Mouse (Mus musculus): Measurements from ENCODE around the gene Usf2. TPM values are rescaled to one million over a fixed set of nuclear protein-coding genes. Genes with fewer than 3 reads are reported as not detected.
"Not testable (repeated sequence)": the region's sequence is repeated elsewhere in the genome, so short reads cannot be mapped to it uniquely, and the experiment has no call there.

Usf2 gene
- polyA plus RNA-seq, 1 experiment from 2014 or later = 21.1 TPM

DNA sequence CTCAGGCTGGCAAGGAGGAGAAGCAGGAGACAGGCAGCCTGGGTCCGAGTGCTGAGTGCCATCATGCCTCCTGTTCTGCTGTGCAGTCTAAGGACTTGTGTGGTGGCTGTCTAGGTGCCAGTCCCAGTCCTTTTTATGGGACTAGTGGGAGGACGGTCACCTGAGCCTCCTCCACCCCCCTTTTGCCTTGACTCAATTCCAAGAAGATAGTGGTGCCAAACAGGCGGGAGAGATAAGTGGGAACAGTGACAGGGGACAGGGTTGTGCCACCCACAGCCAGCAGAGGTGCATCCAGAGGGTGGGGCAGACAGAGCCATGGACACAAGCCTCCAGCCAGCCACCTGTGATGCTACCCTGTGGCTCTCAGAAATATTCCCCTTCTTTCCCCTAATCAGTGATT lies 32.5 kb downstream of the Usf2 start:
- no peaks in the 10 kb centered on the region for H3K4me1 ChIP-seq (ENCODE audit: insufficient read depth, low read depth, low read length)
- no peaks in the 10 kb centered on the region for H3K9me3 ChIP-seq (ENCODE audit: low read length)
- no peak overlapping the region for H3K9ac ChIP-seq (replicated peaks; ENCODE audit: low read depth)
- no peaks in the 10 kb centered on the region for H3K36me3 ChIP-seq (ENCODE audit: insufficient read depth, low read length)
- no peak overlapping the region for H3K27ac ChIP-seq (ENCODE audit: low read length)
- H3K4me2 ChIP-seq (replicated peaks; ENCODE audit: low read depth, low read length) = no peak overlapping the region
- WGBS = 37% methylated on average over 3 of the region's 3 CpGs
- ATAC-seq (no peak), DNase-seq (ENCODE audit: low spot score) (no peak)
- no peak for TF ChIP-seq CTCF (IDR thresholded peaks at IDR 0.05)
- no peak for TF ChIP-seq EP300 (IDR thresholded peaks at IDR 0.05)
- no peaks in the 10 kb centered on the region for H3K27me3 ChIP-seq (replicated peaks; ENCODE audit: insufficient read depth, low read length)
- H3K4me3 ChIP-seq (ENCODE audit: low read depth, low read length) = no peak overlapping the region

DNA sequence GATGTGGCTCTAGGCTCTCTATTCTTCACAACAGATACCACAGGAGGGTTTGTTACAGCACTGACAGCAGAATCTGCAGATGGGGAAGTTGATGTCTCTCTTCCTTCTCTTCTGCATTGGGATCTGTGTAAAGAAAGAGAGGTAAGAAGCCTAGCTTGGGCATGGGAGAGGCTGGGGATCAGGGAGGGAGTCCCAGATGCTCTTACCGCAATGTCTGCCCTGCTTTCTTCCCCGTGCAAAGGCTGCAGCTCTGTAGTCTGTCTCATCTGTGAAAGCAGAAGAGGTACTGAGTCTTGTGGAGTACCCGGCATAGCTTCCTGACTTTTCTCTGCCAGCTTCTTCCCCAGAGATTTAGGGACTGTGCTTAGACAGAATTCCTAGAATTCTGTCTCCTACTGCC lies 34.1 kb downstream of the Usf2 start:
- H3K9ac ChIP-seq (replicated peaks; ENCODE audit: low read depth); H3K27me3 ChIP-seq (replicated peaks; ENCODE audit: insufficient read depth, low read length); H3K4me3 ChIP-seq (ENCODE audit: low read depth, low read length); DNase-seq (ENCODE audit: low spot score); H3K27ac ChIP-seq (ENCODE audit: low read length); H3K4me2 ChIP-seq (replicated peaks; ENCODE audit: low read depth, low read length); ATAC-seq; H3K36me3 ChIP-seq (ENCODE audit: insufficient read depth, low read length); H3K9me3 ChIP-seq (ENCODE audit: low read length); H3K4me1 ChIP-seq (ENCODE audit: insufficient read depth, low read depth, low read length): not testable (repeated sequence)
- 27% methylated on average over 3 of the region's 3 CpGs for WGBS

DNA sequence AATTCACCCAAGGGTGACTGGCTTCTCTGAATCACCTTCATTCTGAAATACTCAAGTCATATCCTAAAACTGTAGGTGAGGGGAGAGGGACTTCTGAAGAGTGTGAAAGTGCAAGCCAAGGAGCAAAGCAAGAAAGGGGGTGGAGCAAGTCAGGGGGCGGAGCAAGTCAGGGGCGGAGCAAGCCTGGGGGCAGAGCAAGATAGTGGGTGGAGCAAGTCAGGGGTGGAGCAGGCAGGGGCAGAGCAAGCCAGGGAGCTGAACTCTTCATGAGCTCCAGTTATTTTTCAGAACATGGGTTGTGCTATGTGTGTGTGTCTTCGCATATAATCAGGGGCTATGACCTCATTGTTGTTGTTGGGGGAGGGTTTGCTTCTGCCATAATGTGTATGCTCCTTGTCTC lies 36.4 kb downstream of the Usf2 start:
- H3K4me1 ChIP-seq (ENCODE audit: insufficient read depth, low read depth, low read length) = 0 out of 2 replicates have a peak, but pooled peaks cover 3% of the 10 kb centered on the region
- no peak overlapping the region for H3K27ac ChIP-seq (ENCODE audit: low read length)
- no peak overlapping the region for H3K9ac ChIP-seq (replicated peaks; ENCODE audit: low read depth)
- no peak; the same call in 1 of the 2 replicates for ATAC-seq
- TF ChIP-seq EP300 (IDR thresholded peaks at IDR 0.05) = no peak
- TF ChIP-seq CTCF (IDR thresholded peaks at IDR 0.05) = no peak
- H3K9me3 ChIP-seq (ENCODE audit: low read length) = no peaks in the 10 kb centered on the region
- DNase-seq (ENCODE audit: low spot score) = peak; percentile 7
- H3K27me3 ChIP-seq (replicated peaks; ENCODE audit: insufficient read depth, low read length) = no peaks in the 10 kb centered on the region
- no peak overlapping the region for H3K4me2 ChIP-seq (replicated peaks; ENCODE audit: low read depth, low read length)
- H3K4me3 ChIP-seq (ENCODE audit: low read depth, low read length) = no peak overlapping the region
- WGBS = 64% methylated on average over 3 of the region's 3 CpGs
- H3K36me3 ChIP-seq (ENCODE audit: insufficient read depth, low read length) = no peaks in the 10 kb centered on the region

GRCm38 (mm10) chr7:30917219-30917618 lies 39.4 kb downstream of the Usf2 start:
- H3K4me1 ChIP-seq (ENCODE audit: insufficient read depth, low read depth, low read length) = 0 out of 2 replicates have a peak, but pooled peaks cover 3% of the 10 kb centered on the region
- H3K36me3 ChIP-seq (ENCODE audit: insufficient read depth, low read length) = no peaks in the 10 kb centered on the region
- TF ChIP-seq EP300 (IDR thresholded peaks at IDR 0.05) (no peak), CTCF (IDR thresholded peaks at IDR 0.05) (no peak)
- ATAC-seq (no peak), DNase-seq (ENCODE audit: low spot score) (no peak)
- H3K9me3 ChIP-seq (ENCODE audit: low read length) = no peaks in the 10 kb centered on the region
- no peak overlapping the region for H3K4me3 ChIP-seq (ENCODE audit: low read depth, low read length)
- no peak overlapping the region for H3K4me2 ChIP-seq (replicated peaks; ENCODE audit: low read depth, low read length)
- H3K27ac ChIP-seq (ENCODE audit: low read length) = no peak overlapping the region
- H3K9ac ChIP-seq (replicated peaks; ENCODE audit: low read depth) = no peak overlapping the region
- WGBS = 33% methylated on average over 4 of the region's 4 CpGs
- no peaks in the 10 kb centered on the region for H3K27me3 ChIP-seq (replicated peaks; ENCODE audit: insufficient read depth, low read length)

- Histone ChIP-seq H3K4me1 (ENCODE audit: insufficient read depth, low read depth, low read length) (0 out of 2 replicates have a peak, but pooled peaks cover 3% of the 10 kb centered on the region), H3K27ac (ENCODE audit: low read length) (no peak overlapping the region), H3K27me3 (replicated peaks; ENCODE audit: insufficient read depth, low read length) (no peaks in the 10 kb centered on the region), H3K36me3 (ENCODE audit: insufficient read depth, low read length) (no peaks in the 10 kb centered on the region), H3K4me2 (replicated peaks; ENCODE audit: low read depth, low read length) (no peak overlapping the region; the same call in 1 of the 2 replicates), H3K4me3 (ENCODE audit: low read depth, low read length) (no peak overlapping the region), H3K9ac (replicated peaks; ENCODE audit: low read depth) (no peak overlapping the region), H3K9me3 (ENCODE audit: low read length) (no peaks in the 10 kb centered on the region)
- no peak for TF ChIP-seq EP300 (IDR thresholded peaks at IDR 0.05)
- TF ChIP-seq CTCF (IDR thresholded peaks at IDR 0.05) = no peak
- DNase-seq (ENCODE audit: low spot score) (peak; percentile 5), ATAC-seq (no peak)
- 20% methylated on average over 6 of the region's 6 CpGs for WGBS
Measured at GRCm38 (mm10) chr7:30916713-30917112, 39.9 kb downstream of the Usf2 start.

DNA sequence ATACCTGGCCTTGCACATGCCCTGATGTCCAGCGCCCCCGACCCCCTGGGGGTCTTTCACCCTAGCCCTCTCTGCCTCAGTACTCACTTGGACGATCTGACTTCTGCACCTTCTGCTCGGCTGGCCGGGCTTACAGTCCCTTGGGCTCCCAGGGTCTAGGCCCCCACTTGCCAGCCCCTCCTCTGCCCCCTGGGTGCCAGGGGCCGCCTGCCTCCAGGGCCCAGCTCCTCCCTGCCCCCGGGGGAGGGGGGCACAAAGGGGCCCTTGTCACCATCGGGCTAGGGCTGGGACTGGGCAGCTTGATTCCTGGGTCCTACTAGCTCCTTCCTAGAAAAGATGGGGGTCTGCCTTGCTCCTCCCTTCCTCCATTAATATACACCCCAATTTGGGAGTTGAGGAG lies 41.9 kb downstream of the Usf2 start, which contains the start of gene Mag:
Gene Mag (minus strand): TSS at position 142 of the 400 bp plus-strand sequence.
- ATAC-seq = no peak
- no peak for DNase-seq (ENCODE audit: low spot score)
- Histone ChIP-seq H3K9me3 (ENCODE audit: low read length) (no peaks in the 10 kb centered on the region), H3K27ac (ENCODE audit: low read length) (no peak within 1 kb of the TSS), H3K36me3 (ENCODE audit: insufficient read depth, low read length) (no peaks in the 10 kb centered on the region), H3K27me3 (replicated peaks; ENCODE audit: insufficient read depth, low read length) (no peaks in the 10 kb centered on the region), H3K4me1 (ENCODE audit: insufficient read depth, low read depth, low read length) (0 out of 2 replicates have a peak, but pooled peaks cover 3% of the 10 kb centered on the region), H3K9ac (replicated peaks; ENCODE audit: low read depth) (no peak within 1 kb of the TSS), H3K4me3 (ENCODE audit: low read depth, low read length) (no peak within 1 kb of the TSS), H3K4me2 (replicated peaks; ENCODE audit: low read depth, low read length) (no peak within 1 kb of the TSS)
- 72% methylated on average over 8 of the region's 8 CpGs for WGBS
- TF ChIP-seq CTCF (IDR thresholded peaks at IDR 0.05) = no peak
- TF ChIP-seq EP300 (IDR thresholded peaks at IDR 0.05) = no peak

- H3K27ac ChIP-seq (ENCODE audit: low read length) = no peak overlapping the region
- 72% methylated on average over 6 of the region's 6 CpGs for WGBS
- H3K9ac ChIP-seq (replicated peaks; ENCODE audit: low read depth) = no peak overlapping the region
- no peaks in the 10 kb centered on the region for H3K9me3 ChIP-seq (ENCODE audit: low read length)
- no peaks in the 10 kb centered on the region for H3K4me1 ChIP-seq (ENCODE audit: insufficient read depth, low read depth, low read length)
- H3K4me3 ChIP-seq (ENCODE audit: low read depth, low read length) = no peak overlapping the region
- TF ChIP-seq EP300 (IDR thresholded peaks at IDR 0.05) = no peak
- no peaks in the 10 kb centered on the region for H3K36me3 ChIP-seq (ENCODE audit: insufficient read depth, low read length)
- H3K4me2 ChIP-seq (replicated peaks; ENCODE audit: low read depth, low read length) = no peak overlapping the region
- no peaks in the 10 kb centered on the region for H3K27me3 ChIP-seq (replicated peaks; ENCODE audit: insufficient read depth, low read length)
- no peak for ATAC-seq
- no peak for DNase-seq (ENCODE audit: low spot score)
Measured at GRCm38 (mm10) chr7:30909773-30910172, 46.8 kb downstream of the Usf2 start.

All from lung, postnatal 0 days (tissue).